Mouse (Mus musculus) kidney, adult 2 months (tissue): ENCODE results near the gene Apold1.

Experiments
- CTCF ChIP-seq: fragments of 200-500 bp; conservative IDR thresholded peaks from 2 replicates; pipeline ENCODE4 v1.5.1; 2011; ENCODE audit warnings: low read depth, mild to moderate bottlenecking, control low read depth, low read length, moderate library complexity, mixed read lengths; ENCODE audit not compliant: insufficient read depth, insufficient read length
- POLR2A ChIP-seq: fragments of 200-500 bp; IDR thresholded peaks from one replicate; pipeline ENCODE4 v1.6.1; 2011; ENCODE audit warnings: low read depth, low read length, control low read depth

DNA sequence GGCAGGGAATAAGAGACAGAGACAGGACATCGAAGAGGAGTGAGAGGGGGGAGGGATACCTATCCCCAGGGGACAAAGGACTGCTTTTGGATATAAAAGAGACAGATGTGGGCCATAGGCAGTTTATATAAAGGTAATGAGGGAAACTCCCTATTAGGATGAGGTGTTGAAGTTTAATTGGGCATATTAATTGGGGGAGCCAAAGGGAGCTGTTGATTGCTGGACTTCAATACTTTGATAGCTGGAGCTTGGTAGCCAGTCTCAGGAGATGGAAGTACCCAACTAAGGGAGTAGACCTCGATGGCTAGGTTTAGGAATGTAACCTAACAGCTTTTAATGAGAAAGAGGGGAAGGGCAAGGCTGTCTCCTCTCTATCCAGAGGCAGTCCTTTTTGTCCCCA is 17.6 kb upstream of the Apold1 start:
- TF ChIP-seq CTCF (no peak), POLR2A (no peak)
